37 mouse cellular contexts compared by ENCODE assay signal in the genomic region with DNA sequence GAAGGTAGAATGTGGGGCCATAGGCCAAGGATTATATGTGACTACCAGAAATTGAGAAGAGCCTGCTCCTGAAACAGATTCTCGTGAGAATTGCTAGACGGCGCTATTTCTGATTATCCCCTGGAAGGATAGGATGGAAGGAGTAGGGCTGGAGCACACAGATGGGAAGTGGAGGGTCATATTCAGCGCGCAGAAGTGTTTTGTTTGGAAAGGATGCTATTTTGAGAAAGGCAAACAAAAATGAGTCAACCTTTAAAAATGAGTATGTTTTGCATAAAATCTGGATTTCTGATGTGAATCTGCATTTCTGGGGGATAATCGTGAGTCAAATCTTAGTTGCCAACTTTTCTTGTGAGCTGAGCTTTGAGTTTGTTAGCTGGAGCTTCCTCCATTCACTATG. TPM values are rescaled to one million over a fixed set of nuclear protein-coding genes. Genes with fewer than 3 reads are reported as not detected.
A peak's percentile ranks its signal among the peaks of the same experiment; 100 is the strongest.
DNase-seq lines count a peak whose midpoint lies in the region; ATAC-seq lines count a peak whose summit lies in the region.
"Had no signal": no experiment of that assay in that cellular context is flagged by ENCODE, and none has a peak within 500 bp of the region (broad histone marks: within the 10 kb centered on the region; RNA-seq: fewer than 3 reads in every experiment).

No protein-coding gene starts in this region.

- no peak overlapping the region for H3K9ac ChIP-seq in hindbrain, embryonic 14.5 days
- H3K9ac ChIP-seq: embryonic facial prominence, embryonic 12.5 days; forebrain, embryonic 15.5 days; heart, embryonic 12.5 days; hindbrain, embryonic 13.5 days; limb, embryonic 15.5 days; liver, embryonic 13.5 days; midbrain, embryonic 12.5 days; neural tube, embryonic 13.5 days had no signal

- peak; percentile 90 for ATAC-seq in frontal cortex, adult (ENCODE audit: low TSS enrichment)
- no peak for ATAC-seq in hindbrain, embryonic 14.5 days (ENCODE audit: low FRiP score)
- ATAC-seq: forebrain, embryonic 15.5 days; lung, postnatal 0 days had no signal

- H3K4me1 ChIP-seq in hindbrain, embryonic 14.5 days (replicated peaks; ENCODE audit: control insufficient read depth, insufficient read depth, low read length), result no peaks in the 10 kb centered on the region
- H3K4me1 ChIP-seq: embryonic facial prominence, embryonic 12.5 days; forebrain, embryonic 15.5 days; hindbrain, embryonic 13.5 days; limb, embryonic 15.5 days; liver, embryonic 13.5 days; megakaryocyte, embryonic 14.5 days; midbrain, embryonic 12.5 days; neural tube, embryonic 13.5 days had no signal

- no peaks in the 10 kb centered on the region for H3K9me3 ChIP-seq in hindbrain, embryonic 14.5 days (ENCODE audit: control insufficient read depth, low read length)
- H3K9me3 ChIP-seq: embryonic facial prominence, embryonic 12.5 days; forebrain, embryonic 15.5 days; heart, embryonic 12.5 days; hindbrain, embryonic 13.5 days; limb, embryonic 15.5 days; megakaryocyte, embryonic 14.5 days; midbrain, embryonic 12.5 days; neural tube, embryonic 13.5 days had no signal

- H3K36me3 ChIP-seq in hindbrain, embryonic 14.5 days (replicated peaks; ENCODE audit: control insufficient read depth, insufficient read depth), result no peaks in the 10 kb centered on the region
- H3K36me3 ChIP-seq: embryonic facial prominence, embryonic 12.5 days; forebrain, embryonic 15.5 days; heart, embryonic 12.5 days; hindbrain, embryonic 13.5 days; limb, embryonic 15.5 days; liver, embryonic 13.5 days; midbrain, embryonic 12.5 days; neural tube, embryonic 13.5 days had no signal

- no peaks in the 10 kb centered on the region for H3K27me3 ChIP-seq in hindbrain, embryonic 14.5 days (ENCODE audit: control insufficient read depth, insufficient read depth, low read length)
- H3K27me3 ChIP-seq: embryonic facial prominence, embryonic 12.5 days; forebrain, embryonic 15.5 days; heart, embryonic 12.5 days; hindbrain, embryonic 13.5 days; limb, embryonic 15.5 days; liver, embryonic 13.5 days; megakaryocyte, embryonic 14.5 days; midbrain, embryonic 12.5 days; neural tube, embryonic 13.5 days had no signal

- H3K4me2 ChIP-seq in hindbrain, embryonic 14.5 days (replicated peaks), result no peak overlapping the region
- H3K4me2 ChIP-seq: embryonic facial prominence, embryonic 12.5 days; forebrain, embryonic 15.5 days; heart, embryonic 12.5 days; hindbrain, embryonic 13.5 days; limb, embryonic 15.5 days; liver, embryonic 13.5 days; midbrain, embryonic 12.5 days; neural tube, embryonic 13.5 days had no signal

- no peak for DNase-seq in frontal cortex, postnatal 10 days (ENCODE audit: low spot score in 2 of 2)
- peak; percentile 38 for DNase-seq in layer of hippocampus, adult 9-11 months
- DNase-seq in layer of hippocampus, postnatal 36 days, result no peak
- DNase-seq in right cerebral cortex, postnatal 25 days, result peak; percentile 3
- DNase-seq in right cerebral cortex, postnatal 4 days, result no peak
- DNase-seq in hindbrain, embryonic 14.5 days (ENCODE audit: low spot score), result no peak
- DNase-seq: adrenal gland, postnatal 14 days; cerebellum, adult 11-12 months; cerebellum, adult 9-11 months; embryo, embryonic 11 days; gastrocnemius, postnatal 25 days; heart, adult 18-20 months; heart, postnatal 4 days; kidney, adult 11 months; kidney, postnatal 14 days; liver, embryonic 13.5 days; lung, adult 18-20 months; lung, postnatal 4 days; thymus, postnatal 4 days had no signal

- H3K4me3 ChIP-seq in hindbrain, embryonic 14.5 days (replicated peaks; ENCODE audit: low read length), result no peak overlapping the region
- H3K4me3 ChIP-seq: embryonic facial prominence, embryonic 12.5 days; forebrain, embryonic 15.5 days; heart, embryonic 12.5 days; hindbrain, embryonic 13.5 days; limb, embryonic 15.5 days; liver, embryonic 13.5 days; megakaryocyte, embryonic 14.5 days; midbrain, embryonic 12.5 days; myocyte; neural tube, embryonic 13.5 days had no signal

- WGBS in hindbrain, embryonic 14.5 days, result 91% methylated on average over 6 of the region's 6 CpGs

- no peak overlapping the region for H3K27ac ChIP-seq in hindbrain, embryonic 14.5 days
- H3K27ac ChIP-seq: embryonic facial prominence, embryonic 12.5 days; forebrain, embryonic 15.5 days; hindbrain, embryonic 13.5 days; limb, embryonic 15.5 days; liver, embryonic 13.5 days; midbrain, embryonic 12.5 days; neural tube, embryonic 13.5 days had no signal

RNA-seq across cellular contexts. Expression of a gene that starts 58.1 kb away (rescaled TPM):
- total RNA-seq in layer of hippocampus, postnatal 36 days (2021), result not detected
- polyA plus RNA-seq in hindbrain, embryonic 14.5 days (2014; fragmentation: Nextera tagmentation; extraction: Ambion mirVana), result not detected in 2 replicates
- total RNA-seq: adrenal gland, postnatal 14 days; gastrocnemius, adult 18-20 months; gastrocnemius, postnatal 25 days; heart, adult 18-20 months; heart, postnatal 4 days; left cerebral cortex, postnatal 10 days; MEL; midbrain, postnatal 0 days had no signal
- polyA plus RNA-seq: embryonic facial prominence, embryonic 12.5 days; forebrain, embryonic 15.5 days; heart, embryonic 12.5 days; heart, postnatal 0 days; hindbrain, embryonic 13.5 days; kidney, embryonic 14.5 days; limb, embryonic 15.5 days; liver, embryonic 13.5 days; lung, postnatal 0 days; midbrain, embryonic 12.5 days; midbrain, postnatal 0 days; myocyte; neural tube, embryonic 13.5 days; testis, adult 2 months had no signal

Comparison
In these comparisons a context has a peak if more than half of its experiments do, and no peak if none do; other contexts are left out.
1. DNase-seq: peak in layer of hippocampus, adult 9-11 months (single experiment) and right cerebral cortex, postnatal 25 days (single experiment); none in frontal cortex, postnatal 10 days (0 of 2), layer of hippocampus, postnatal 36 days (0 of 2), right cerebral cortex, postnatal 4 days (single experiment) and hindbrain, embryonic 14.5 days (single experiment).